Mouse (Mus musculus) bone marrow macrophage, adult 2 months (primary cell): ENCODE data around the gene Olfr1140. TPM values are rescaled to one million over a fixed set of nuclear protein-coding genes. Genes with fewer than 3 reads are reported as not detected.

Experiments used
- H3K27ac ChIP-seq: 2 replicates; pipeline ENCODE4 v1.5.1; 2012; ENCODE audit warnings: low read depth, low read length; ENCODE audit not compliant: insufficient read depth
- H3K4me1 ChIP-seq: 2 replicates; pipeline ENCODE4 v1.6.1; 2012; ENCODE audit warnings: low read length; ENCODE audit not compliant: control insufficient read depth, insufficient read depth
- H3K4me3 ChIP-seq: 2 replicates; pipeline ENCODE4 v1.5.1; 2012; ENCODE audit warnings: mild to moderate bottlenecking, low read length, moderate library complexity; ENCODE audit not compliant: insufficient read depth
- CTCF ChIP-seq: IDR thresholded peaks from 2 replicates; pipeline ENCODE4 v1.5.1; 2012; ENCODE audit warnings: low read depth, mild to moderate bottlenecking, low read length, moderate library complexity
- POLR2A ChIP-seq: IDR thresholded peaks from 2 replicates; pipeline ENCODE4 v1.6.1; 2012; ENCODE audit warnings: mild to moderate bottlenecking, low read depth, low read length, borderline replicate concordance
- polyA plus RNA-seq: library from polyadenylated mRNA; stranded (reverse); fragments of >200 nt; gene quantifications from 2 replicates; pipeline ENCODE4 v1.2.4, GENCODE M21; 2012; ENCODE audit not compliant: missing spikeins, insufficient read depth, insufficient read length

Olfr1140 gene
- polyA plus RNA-seq: not detected in 2 replicates

- TF ChIP-seq POLR2A (no peak), CTCF (no peak)
- H3K27ac ChIP-seq: no peak within 1 kb of the TSS
- H3K4me1 ChIP-seq: no peaks in the 10 kb centered on the region
- H3K4me3 ChIP-seq: no peak within 1 kb of the TSS
These were observed at the start of gene Olfr1140 for GRCm38 (mm10) chr2:87743452-87743851. Olfr1140 (plus strand) TSS chr2:87743752.

DNA sequence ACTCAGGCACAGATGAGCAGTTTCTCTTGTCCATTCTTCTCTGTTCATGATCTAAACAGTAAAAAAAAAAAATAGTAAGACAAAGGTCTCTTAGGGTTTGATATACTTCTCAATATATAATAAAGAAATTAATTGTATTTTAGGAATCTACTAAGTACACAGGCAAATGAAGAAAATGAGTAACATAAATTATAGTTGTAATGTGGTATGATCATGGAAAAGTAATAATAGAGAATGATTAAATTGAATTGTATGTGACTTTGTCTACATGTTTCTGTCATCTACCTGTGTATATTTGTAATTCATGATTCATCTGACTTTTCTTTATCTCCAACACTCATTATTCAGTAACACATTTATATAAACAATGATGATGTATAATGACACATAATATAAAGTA is 49.7 kb upstream of the Olfr1140 start, which contains the start of gene Olfr1136:
TSS of gene Olfr1136 (minus strand) at position 101 of the 400 bp plus-strand sequence.
- H3K4me3 ChIP-seq: no peak within 1 kb of the TSS
- TF ChIP-seq POLR2A: no peak
- no peak for TF ChIP-seq CTCF
- H3K27ac ChIP-seq: no peak within 1 kb of the TSS
- no peaks in the 10 kb centered on the region for H3K4me1 ChIP-seq

- no peaks in the 10 kb centered on the region for H3K4me1 ChIP-seq
- H3K27ac ChIP-seq: no peak within 1 kb of the TSS
- no peak within 1 kb of the TSS for H3K4me3 ChIP-seq
- TF ChIP-seq POLR2A (no peak), CTCF (no peak)
These were observed 30.5 kb upstream of the Olfr1140 start, which contains the start of gene Olfr1137 for GRCm38 (mm10) chr2:87713079-87713478. Olfr1137 (minus strand) TSS chr2:87713179.

DNA sequence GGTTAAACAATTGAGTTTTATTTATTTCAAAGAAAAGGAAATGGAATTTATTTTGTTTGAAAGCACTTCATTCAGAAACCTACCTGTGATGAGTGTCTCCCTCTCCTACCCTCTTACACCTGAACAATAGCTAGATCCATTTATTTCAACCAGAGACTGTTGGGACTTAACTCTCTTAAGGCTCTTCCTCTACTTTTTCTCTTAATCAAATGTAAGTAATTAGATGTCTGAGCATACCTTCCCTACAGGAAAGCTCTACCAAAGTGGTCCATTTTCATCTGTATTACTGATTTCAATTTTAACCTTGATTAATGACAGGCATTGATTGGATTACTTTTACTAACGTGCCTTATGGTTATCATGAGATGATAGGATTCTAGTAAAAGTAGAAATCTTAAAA is 3.7 kb upstream of the Olfr1140 start, which contains the start of gene Olfr1138:
TSS of gene Olfr1138 (minus strand) at position 101 of the 400 bp plus-strand sequence.
- TF ChIP-seq POLR2A: no peak
- TF ChIP-seq CTCF: no peak
- Histone ChIP-seq H3K4me3 (no peak within 1 kb of the TSS), H3K4me1 (no peaks in the 10 kb centered on the region), H3K27ac (no peak within 1 kb of the TSS)

GRCm38 (mm10) chr2:87753891-87754290 is 10.3 kb downstream of the Olfr1140 start, which contains the start of gene Olfr1141:
Olfr1141 (minus strand) TSS chr2:87753991.
- Histone ChIP-seq H3K27ac (no peak within 1 kb of the TSS), H3K4me3 (no peak within 1 kb of the TSS), H3K4me1 (no peaks in the 10 kb centered on the region)
- TF ChIP-seq POLR2A (no peak), CTCF (no peak)

- TF ChIP-seq CTCF (no peak), POLR2A (no peak)
- Histone ChIP-seq H3K27ac (no peak overlapping the region), H3K4me3 (no peak overlapping the region), H3K4me1 (no peaks in the 10 kb centered on the region)
These were observed 32.6 kb downstream of the Olfr1140 start for GRCm38 (mm10) chr2:87776143-87776542.

- Histone ChIP-seq H3K27ac (no peak within 1 kb of the TSS), H3K4me3 (no peak within 1 kb of the TSS), H3K4me1 (no peaks in the 10 kb centered on the region)
- TF ChIP-seq POLR2A: no peak
- no peak for TF ChIP-seq CTCF
These were observed 35.6 kb downstream of the Olfr1140 start, which contains the start of gene Olfr152 for GRCm38 (mm10) chr2:87779183-87779582. Olfr152 (plus strand) TSS chr2:87779483.

Other genes with a start within 250 kb of the Olfr1140 start
- not detected in 2 replicates for gene Pramel7, start 246.7 kb upstream of the Olfr1140 start, polyA plus RNA-seq
- gene Pramel6, start 237.2 kb upstream of the Olfr1140 start, polyA plus RNA-seq: not detected in 2 replicates
- gene Olfr153, start 212.0 kb upstream of the Olfr1140 start, polyA plus RNA-seq: not detected in 2 replicates
- not detected in 2 replicates for gene Olfr1128, start 198.2 kb upstream of the Olfr1140 start, polyA plus RNA-seq
- 0.60 TPM in 1 of 2 replicates, not detected in the other for gene Olfr1129, start 169.8 kb upstream of the Olfr1140 start, polyA plus RNA-seq
- gene Olfr1130, start 137.5 kb upstream of the Olfr1140 start, polyA plus RNA-seq: not detected in 2 replicates
- not detected in 2 replicates for gene Olfr1131, start 116.6 kb upstream of the Olfr1140 start, polyA plus RNA-seq
- not detected in 2 replicates for gene Olfr1132, start 106.2 kb upstream of the Olfr1140 start, polyA plus RNA-seq
- not detected in 2 replicates for gene Olfr1133, start 96.4 kb upstream of the Olfr1140 start, polyA plus RNA-seq
- not detected in 2 replicates for gene Olfr1134, start 85.3 kb upstream of the Olfr1140 start, polyA plus RNA-seq
- not detected in 2 replicates for gene Olfr1135, start 70.1 kb upstream of the Olfr1140 start, polyA plus RNA-seq
- gene Olfr1136, start 49.8 kb upstream of the Olfr1140 start, polyA plus RNA-seq: not detected in 2 replicates
- not detected in 2 replicates for gene Olfr1137, start 30.6 kb upstream of the Olfr1140 start, polyA plus RNA-seq
- not detected in 2 replicates for gene Olfr1138, start 3.8 kb upstream of the Olfr1140 start, polyA plus RNA-seq
- not detected in 2 replicates for gene Olfr1141, start 10.2 kb downstream of the Olfr1140 start, polyA plus RNA-seq
- gene Olfr152, start 35.7 kb downstream of the Olfr1140 start, polyA plus RNA-seq: not detected in 2 replicates
- gene Olfr1143, start 56.8 kb downstream of the Olfr1140 start, polyA plus RNA-seq: not detected in 2 replicates
- not detected in 2 replicates for gene Olfr1145, start 66.1 kb downstream of the Olfr1140 start, polyA plus RNA-seq
- not detected in 2 replicates for gene Olfr1148, start 86.8 kb downstream of the Olfr1140 start, polyA plus RNA-seq
- not detected in 2 replicates for gene Olfr1150-ps1, start 100.2 kb downstream of the Olfr1140 start, polyA plus RNA-seq
- gene Olfr1151, start 112.1 kb downstream of the Olfr1140 start, polyA plus RNA-seq: not detected in 2 replicates
- 0.89 TPM in 1 of 2 replicates, not detected in the other for gene Olfr1152, start 122.7 kb downstream of the Olfr1140 start, polyA plus RNA-seq
- not detected in 2 replicates for gene Olfr1153, start 151.2 kb downstream of the Olfr1140 start, polyA plus RNA-seq
- gene Olfr1154, start 161.4 kb downstream of the Olfr1140 start, polyA plus RNA-seq: not detected in 2 replicates
- gene Olfr1155, start 201.4 kb downstream of the Olfr1140 start, polyA plus RNA-seq: not detected in 2 replicates
- gene Olfr1156, start 209.3 kb downstream of the Olfr1140 start, polyA plus RNA-seq: not detected in 2 replicates
- gene Olfr1157, start 224.5 kb downstream of the Olfr1140 start, polyA plus RNA-seq: not detected in 2 replicates
- not detected in 2 replicates for gene Olfr74, start 230.9 kb downstream of the Olfr1140 start, polyA plus RNA-seq
- gene Olfr1158, start 246.4 kb downstream of the Olfr1140 start, polyA plus RNA-seq: not detected in 2 replicates